Mouse (Mus musculus) cerebellum, adult 11 months (tissue): ENCODE measurements at regions not wholly inside any gene's neighbourhood (a gene's known extent, or its start where the extent isn't known, plus 50 kb on each side); places are given as distances from the start of the nearest gene placed in this dataset.

Experiments
- DNase-seq: peaks from one replicate; pipeline ENCODE4 v3.0.0; 2022

DNA sequence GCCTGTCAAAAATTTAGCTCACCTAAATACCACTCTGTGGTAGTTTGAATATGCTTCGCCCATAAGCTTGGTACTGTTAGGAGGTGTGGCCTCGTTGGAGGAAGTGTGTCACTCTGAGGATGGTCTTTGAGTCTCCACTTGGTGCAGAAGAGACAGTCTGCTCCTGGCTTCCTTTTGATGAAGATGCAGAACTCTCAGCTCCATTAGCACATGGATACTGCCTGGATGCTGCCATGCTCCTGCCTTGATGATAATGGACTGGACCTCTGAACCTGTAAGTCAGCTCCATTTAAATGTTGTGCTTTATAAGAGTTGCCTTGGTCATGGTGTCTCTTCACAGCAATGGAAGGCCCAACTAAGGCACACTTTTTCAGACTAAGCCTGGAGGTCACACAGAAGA lies 56.9 kb upstream of the Pik3r1 start:
- no peak for DNase-seq

DNA sequence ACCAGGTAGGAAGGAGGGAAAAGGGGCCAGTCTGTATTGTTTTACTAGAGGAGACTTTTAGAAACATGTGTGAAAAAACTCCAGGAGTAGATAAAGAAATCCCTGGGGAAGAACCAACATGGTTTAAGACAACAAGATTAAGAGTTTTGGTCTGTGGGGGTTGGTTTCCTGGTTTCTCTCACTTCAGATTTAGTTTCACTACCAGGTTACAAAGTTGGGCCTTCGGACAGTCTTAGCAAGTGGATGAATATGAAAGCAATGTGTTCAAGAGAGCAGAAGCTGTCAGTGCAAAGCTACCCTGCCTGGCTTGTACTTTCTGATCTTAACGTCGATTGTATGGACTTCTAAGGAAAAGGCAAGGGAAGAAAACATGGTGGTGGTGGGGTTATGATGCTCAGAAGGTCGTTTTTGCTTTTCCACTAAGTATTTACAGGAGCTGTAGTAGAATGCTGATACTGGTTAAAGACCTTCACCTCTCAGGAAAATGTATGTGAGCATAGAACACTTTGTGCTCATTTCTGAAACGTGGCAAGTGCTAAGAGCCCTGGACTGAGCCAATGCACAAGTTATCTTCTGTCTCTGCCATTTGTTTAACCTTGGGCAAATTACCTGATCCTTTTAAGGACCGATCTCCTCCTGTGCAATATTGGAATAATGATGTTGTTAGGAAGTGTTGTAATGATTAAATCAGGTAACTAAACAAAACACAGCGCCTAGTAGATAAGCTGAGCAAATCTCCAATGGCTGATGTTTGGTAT lies 64.0 kb upstream of the Pik3r1 start:
- DNase-seq, result no peak

- DNase-seq, result no peak
These were observed 66.5 kb upstream of the Pik3r1 start for GRCm38 (mm10) chr13:101834546-101834945.

DNA sequence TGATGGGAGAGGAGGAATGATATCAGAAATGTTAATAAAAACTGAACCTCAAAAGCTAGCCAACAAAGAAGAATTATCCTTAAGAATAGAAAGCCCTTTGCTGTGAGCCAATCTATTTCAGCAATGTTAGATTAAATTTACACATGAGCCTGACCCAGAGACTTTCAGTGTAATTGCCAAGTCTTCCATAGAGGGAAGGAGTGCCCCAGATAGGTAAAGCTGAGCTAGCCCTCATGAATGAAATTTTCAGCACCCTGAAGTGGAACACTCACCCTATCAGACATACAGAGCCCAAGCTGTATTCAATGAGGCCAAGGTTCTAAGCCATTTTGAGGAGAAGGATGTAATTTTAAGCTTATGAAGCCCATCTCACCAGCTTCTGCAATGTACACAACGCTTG lies 69.0 kb upstream of the Pik3r1 start:
- no peak for DNase-seq

DNA sequence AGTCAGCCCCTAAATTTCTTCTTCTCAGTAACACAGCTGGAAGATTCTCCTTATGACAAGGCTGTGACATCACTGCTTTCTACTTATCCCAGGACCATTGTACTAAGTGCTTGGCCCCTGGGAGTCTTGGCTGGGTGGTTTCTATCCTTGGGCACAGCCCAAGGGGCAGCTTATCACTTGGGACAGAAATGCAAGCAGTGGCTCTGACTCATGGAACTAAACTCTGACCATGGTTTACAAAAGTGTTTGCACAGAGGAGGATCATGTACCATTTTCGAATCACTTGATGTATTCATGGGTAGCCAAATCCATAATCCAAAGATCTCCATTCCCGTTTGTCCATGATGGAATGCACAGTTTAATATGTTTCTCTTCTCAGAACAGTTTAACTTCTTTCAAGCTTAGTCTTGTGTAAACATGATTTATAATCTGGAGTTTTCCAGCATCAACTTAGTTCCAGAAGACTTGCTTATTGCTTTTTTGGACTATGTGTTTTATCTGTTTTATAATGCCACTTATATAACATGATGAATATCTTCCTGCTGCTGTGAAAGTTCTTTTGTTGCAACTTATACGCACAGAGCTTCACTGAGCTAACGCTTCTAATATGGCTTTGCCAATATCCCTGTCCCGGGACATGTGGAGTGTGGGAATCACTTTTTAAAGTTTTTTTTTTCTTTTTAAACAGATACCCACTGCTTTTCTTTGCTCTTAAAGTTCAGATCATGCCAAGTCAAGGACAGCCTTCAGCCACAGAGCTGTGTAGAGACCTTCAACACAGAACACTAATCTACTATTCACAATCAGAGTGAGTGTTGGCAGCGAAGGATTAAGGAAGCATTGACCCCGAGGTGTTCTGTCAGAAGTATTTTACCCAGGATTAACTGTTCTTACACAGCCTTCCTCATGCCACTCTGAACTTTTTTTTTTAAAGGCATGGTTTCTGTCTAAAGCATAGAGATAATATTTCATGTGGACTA lies 76.7 kb upstream of the Pik3r1 start:
- DNase-seq, result no peak

GRCm38 (mm10) chr13:101846016-101846415 lies 78.0 kb upstream of the Pik3r1 start:
- DNase-seq, result no peak

- DNase-seq, result no peak
These were observed 80.0 kb upstream of the Pik3r1 start for GRCm38 (mm10) chr13:101847879-101848600.

DNA sequence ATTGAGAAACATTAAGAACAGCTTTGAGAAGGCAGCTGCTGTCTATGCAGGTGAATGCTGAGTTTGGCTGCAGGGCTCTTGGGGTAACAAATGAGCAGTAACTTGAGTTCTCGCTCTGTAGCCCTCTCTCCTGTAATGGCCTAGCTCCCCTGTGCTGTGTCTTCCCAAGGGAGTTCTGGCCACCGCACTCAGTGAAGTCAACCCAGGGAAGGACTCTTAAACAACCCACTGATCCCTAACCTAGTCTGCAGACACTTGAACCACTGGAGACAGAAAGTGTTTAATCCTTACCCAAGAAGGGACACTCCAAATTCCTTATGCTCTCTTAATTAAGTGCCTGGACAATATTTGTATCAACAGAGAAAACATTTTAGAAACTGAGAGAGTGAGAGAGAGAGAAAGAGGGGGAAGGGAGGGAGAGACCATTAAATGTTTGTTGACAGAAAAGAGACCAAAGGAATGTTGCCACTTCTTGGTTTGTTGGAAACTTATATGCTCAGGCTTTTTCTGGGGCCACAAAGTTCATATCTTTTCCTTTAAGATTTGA lies 80.7 kb upstream of the Pik3r1 start:
- DNase-seq, result no peak

DNA sequence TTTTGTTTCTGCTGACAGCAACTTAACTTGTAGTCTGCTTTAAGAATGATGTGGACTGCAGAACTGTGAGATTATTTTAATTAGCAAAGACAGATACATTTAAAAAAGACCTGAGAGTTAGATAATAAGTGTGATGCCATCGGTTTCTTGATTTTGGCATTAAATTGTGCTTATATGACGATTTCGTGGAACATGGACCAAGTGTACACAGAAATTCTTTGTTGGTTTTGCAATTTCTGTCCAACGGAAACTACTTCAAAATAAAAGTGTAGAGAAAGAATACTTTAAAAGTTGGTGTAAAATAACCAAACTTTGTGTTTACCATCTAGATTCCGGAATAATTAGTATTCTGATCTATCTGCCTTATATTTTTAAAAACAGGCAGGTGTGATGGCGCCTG lies 81.4 kb upstream of the Pik3r1 start:
- DNase-seq, result no peak

DNA sequence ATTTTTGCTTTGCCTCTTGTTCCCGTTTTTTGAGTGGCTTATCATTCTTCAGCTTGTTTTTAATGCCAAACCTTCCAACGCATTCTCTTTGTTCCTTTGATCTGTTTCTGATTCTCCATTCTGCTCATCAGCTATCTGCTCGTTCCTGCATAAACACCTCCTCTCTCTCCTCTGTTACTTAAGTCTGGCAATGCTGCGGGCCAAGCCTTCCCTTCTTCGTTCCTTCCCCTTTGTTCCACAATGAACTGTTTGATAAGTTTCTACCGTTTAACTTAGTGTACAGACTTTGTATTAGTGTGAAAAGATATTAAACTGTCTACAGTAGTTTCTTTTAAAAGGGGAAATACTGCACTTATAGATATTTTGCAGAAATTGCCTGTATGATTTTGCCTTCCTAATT lies 83.3 kb upstream of the Pik3r1 start:
- DNase-seq, result no peak

DNA sequence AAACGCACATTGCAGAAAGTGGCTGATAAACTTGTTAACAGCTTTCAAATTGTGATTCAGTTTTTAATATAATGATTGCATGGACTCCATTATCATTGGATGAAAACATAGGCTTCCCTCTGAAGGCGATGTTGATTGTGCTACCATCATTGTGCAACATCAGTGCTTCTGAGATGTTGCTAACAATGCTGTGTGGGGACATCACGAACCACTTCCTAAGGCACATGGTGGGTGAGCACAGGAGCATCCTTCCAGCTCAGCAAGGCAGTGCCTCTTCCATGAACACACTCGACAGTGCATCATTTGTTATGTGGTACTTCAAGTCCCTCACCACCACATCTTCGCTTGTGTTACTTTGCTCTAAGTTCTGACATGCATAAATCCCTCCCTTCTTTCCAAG lies 84.9 kb upstream of the Pik3r1 start:
- DNase-seq, result no peak

GRCm38 (mm10) chr13:101855141-101855540 lies 87.1 kb upstream of the Pik3r1 start:
- peak; percentile 11 for DNase-seq

- DNase-seq, result no peak
These were observed 92.7 kb upstream of the Pik3r1 start for GRCm38 (mm10) chr13:101860704-101861103.

GRCm38 (mm10) chr13:101862011-101862410 lies 94.0 kb upstream of the Pik3r1 start:
- DNase-seq, result no peak

- no peak for DNase-seq
These were observed 95.0 kb upstream of the Pik3r1 start for GRCm38 (mm10) chr13:101863015-101863414.

GRCm38 (mm10) chr13:101863602-101864001 lies 95.6 kb upstream of the Pik3r1 start:
- DNase-seq, result no peak

DNA sequence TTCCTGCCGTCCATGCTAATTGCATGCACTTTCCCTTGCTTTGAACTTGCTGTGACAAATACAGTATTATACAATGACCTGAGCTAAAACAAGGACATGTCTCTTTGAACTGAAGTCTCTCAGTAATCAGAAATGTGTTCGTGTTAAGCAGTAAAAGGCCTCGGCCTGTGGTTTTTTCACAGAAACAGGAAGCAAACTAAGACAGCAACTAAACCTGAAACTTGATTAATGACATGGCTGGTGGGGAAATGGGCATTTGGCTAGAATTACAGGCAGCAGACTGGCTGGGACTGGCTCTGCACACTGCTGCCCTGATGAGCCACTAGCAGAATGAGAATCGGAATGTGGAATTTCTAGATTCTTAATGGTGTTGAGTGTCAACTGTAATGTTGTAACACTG lies 98.8 kb upstream of the Pik3r1 start:
- DNase-seq, result no peak

- DNase-seq, result no peak
These were observed 106.7 kb upstream of the Pik3r1 start for GRCm38 (mm10) chr13:101874761-101875160.

DNA sequence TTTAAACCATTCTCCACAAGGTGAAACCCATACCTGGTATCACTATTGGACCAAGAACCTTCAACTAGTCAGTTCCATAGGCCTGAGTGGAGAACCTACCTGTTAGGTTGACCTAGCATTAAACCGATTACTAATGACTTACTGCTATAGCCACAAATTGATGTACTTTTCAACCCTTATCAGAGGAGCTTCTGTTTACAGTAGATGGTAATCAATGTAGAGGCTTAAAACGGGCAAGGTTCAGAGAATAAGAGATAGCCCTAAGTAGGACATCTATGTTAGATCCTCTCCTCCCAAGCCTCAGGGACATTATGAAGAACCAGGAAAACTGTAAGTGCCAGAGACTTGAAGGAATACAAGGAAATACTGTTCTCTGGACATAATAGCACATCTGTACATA lies 108.1 kb upstream of the Pik3r1 start:
- no peak for DNase-seq

DNA sequence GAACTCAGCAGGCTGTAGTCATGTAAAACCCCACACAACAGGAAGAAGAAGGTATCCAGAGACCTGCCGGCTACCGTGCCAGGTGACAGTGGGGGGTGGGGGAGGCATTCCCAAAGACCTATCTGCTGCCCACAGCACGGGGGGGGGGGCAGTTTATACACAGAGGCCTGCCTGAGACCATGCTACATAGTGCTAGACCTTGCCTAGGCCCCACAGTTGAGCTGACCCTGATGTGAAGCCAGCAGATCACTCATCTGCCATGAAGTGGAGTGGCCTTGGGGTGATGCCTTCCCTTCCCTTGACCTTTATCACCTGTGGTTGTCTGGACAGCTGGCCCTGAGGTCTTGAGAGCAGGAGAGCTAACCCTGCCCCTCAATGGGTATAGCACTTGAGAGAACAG lies 108.6 kb upstream of the Pik3r1 start:
- no peak for DNase-seq

GRCm38 (mm10) chr13:101878168-101878567 lies 110.2 kb upstream of the Pik3r1 start:
- no peak for DNase-seq

DNA sequence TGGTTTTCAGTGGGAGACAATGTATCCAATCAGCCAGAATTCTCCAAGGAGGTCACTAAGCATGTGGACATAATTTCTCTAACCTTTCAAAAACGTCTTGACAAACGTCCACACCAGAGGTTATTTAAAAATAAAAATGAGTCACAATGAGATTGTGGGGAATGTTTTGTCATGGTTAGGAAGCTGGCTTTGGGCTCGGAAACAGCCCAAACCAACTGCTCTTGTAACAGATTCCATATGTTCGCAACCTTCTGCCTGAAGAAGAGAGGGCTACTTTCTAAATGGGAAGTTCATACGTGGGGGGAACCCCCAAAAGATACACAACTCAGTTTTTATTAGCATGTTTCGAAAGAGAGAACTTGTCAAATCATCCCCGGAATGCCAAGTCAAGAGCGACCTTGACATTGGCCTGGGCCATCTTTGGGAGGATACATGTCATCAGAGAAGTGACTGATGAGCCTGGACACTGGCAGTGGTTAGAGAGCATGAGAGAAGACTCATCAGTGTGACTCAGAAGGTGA lies 111.6 kb upstream of the Pik3r1 start:
- no peak for DNase-seq

DNA sequence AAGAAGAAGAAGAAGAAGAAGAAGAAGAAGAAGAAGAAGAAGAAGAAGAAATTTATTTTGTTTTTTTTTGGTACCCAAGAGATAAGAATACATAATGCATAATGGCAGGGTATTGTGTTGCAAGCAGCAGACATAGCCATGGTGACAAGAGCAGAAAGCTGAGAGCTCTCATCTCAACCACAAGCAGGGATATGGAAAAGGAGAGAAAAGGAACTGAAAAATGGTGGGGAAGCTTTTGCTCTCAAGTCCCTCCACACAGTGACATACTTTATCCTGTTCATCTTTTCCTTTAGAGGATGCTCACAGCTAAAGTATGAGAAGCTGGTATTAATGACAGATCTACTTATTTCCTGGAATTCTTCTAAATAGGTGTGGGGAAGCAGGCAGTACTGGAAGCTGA lies 115.2 kb upstream of the Pik3r1 start:
- DNase-seq, result no peak
